Mouse (Mus musculus) thymus, adult 2 months (tissue): ENCODE results near the gene Adgrf3. TPM values are rescaled to one million over a fixed set of nuclear protein-coding genes. Genes with fewer than 3 reads are reported as not detected.

Source experiments
- DNase-seq: peaks from one replicate; pipeline ENCODE4 v3.0.0; 2021
- H3K27ac ChIP-seq: fragments of 200-500 bp; 2 replicates; pipeline ENCODE4 v1.5.1; 2012; ENCODE audit warnings: low read length, control low read depth; ENCODE audit not compliant: control insufficient read depth, insufficient read depth
- H3K27me3 ChIP-seq: fragments of 200-500 bp; 2 replicates; pipeline ENCODE4 v1.6.1; 2012; ENCODE audit warnings: mild to moderate bottlenecking, low read length, moderate library complexity, mixed read lengths; ENCODE audit not compliant: control insufficient read depth, insufficient read depth
- H3K36me3 ChIP-seq: fragments of 200-500 bp; 2 replicates; pipeline ENCODE4 v1.6.1; 2012; ENCODE audit warnings: mild to moderate bottlenecking, low read length, moderate library complexity; ENCODE audit not compliant: control insufficient read depth, insufficient read depth
- H3K4me1 ChIP-seq: fragments of 200-500 bp; replicated peaks from 2 replicates; pipeline ENCODE4 v1.6.1; 2012; ENCODE audit warnings: low read length; ENCODE audit not compliant: control insufficient read depth, insufficient read depth
- H3K4me3 ChIP-seq: fragments of 200-500 bp; 2 replicates; pipeline ENCODE4 v1.5.1; 2012; ENCODE audit warnings: mild to moderate bottlenecking, low read length, control low read depth, moderate library complexity; ENCODE audit not compliant: control insufficient read depth, insufficient read depth
- CTCF ChIP-seq: fragments of 200-500 bp; IDR thresholded peaks from 2 replicates; pipeline ENCODE4 v1.5.1; 2012; ENCODE audit warnings: mild to moderate bottlenecking, control low read depth, low read length, moderate library complexity, borderline replicate concordance; ENCODE audit not compliant: control insufficient read depth, poor library complexity, insufficient read depth; ENCODE audit errors: extremely low read depth
- POLR2A ChIP-seq: fragments of 200-500 bp; IDR thresholded peaks from 2 replicates; pipeline ENCODE4 v1.6.1; 2012; ENCODE audit warnings: mild to moderate bottlenecking, low read length, control low read depth, moderate library complexity; ENCODE audit not compliant: control insufficient read depth, poor library complexity, insufficient read depth; ENCODE audit errors: extremely low read depth
- WGBS: fragments of 180-500 bp; shearing (Covaris S2); methylation state at CpG from one replicate; pipeline ENCODE4 v1.1.7; 2018; 5-methylcytosine and 5-hydroxymethylcytosine counted together
- polyA plus RNA-seq: library from polyadenylated mRNA; depleted of rRNA; stranded (reverse); fragments of >200 nt; gene quantifications from 2 replicates; pipeline ENCODE4 v1.2.3, GENCODE M21; 2012; rRNA removed

Gene Adgrf3
- 0.30 and 0.31 TPM in 2 replicates for polyA plus RNA-seq

DNA sequence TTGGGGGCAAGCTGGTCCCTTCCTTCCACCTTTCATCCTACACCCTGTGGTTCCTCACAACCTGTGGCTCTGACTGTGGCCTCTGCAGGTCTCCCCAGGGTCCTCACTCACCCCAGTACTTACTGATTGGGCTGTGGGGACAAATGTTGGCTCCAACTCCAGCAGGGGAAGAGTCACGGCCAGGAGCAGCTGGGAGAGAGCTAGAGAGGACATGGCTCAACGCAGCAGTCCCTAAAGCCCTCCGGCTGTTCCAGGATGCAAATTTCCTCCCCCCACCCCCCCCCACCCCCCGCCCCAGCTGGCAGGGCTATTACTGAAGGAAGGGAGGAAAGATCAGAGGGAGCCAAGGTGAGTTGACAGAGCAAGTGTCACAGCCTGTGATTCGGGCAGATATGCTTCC is at the start of gene Adgrf3:
TSS of gene Adgrf3 (minus strand) at position 230 of the 400 bp plus-strand sequence.
- H3K27ac ChIP-seq, result no peak within 1 kb of the TSS
- no peaks in the 10 kb centered on the region for H3K36me3 ChIP-seq
- WGBS, result 81% methylated on average over 5 of the region's 5 CpGs
- TF ChIP-seq POLR2A (no peak), CTCF (no peak)
- no peaks in the 10 kb centered on the region for H3K27me3 ChIP-seq
- H3K4me3 ChIP-seq, result no peak within 1 kb of the TSS
- no peaks in the 10 kb centered on the region for H3K4me1 ChIP-seq
- DNase-seq, result no peak

DNA sequence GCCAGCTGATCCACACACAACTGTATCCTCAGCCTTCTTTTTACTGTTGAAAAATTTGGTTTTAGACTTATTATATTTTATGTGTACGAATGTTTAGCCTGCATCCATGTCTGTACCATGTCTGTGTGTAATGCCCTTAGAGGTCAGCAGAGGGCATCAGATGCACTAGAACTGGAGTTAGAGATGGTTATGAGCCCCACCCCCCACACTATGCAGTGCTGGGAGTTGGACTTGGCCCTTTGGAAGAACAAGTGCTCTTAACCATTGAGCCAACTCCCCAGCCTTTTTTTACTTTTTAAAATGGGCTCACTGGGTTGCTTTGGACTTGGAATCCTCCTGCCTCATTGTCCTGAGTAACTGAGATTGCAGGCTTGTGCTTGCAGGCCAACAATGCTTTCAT is 42.1 kb upstream of the Adgrf3 start:
- Histone ChIP-seq H3K27ac (no peak overlapping the region), H3K36me3 (no peaks in the 10 kb centered on the region), H3K27me3 (no peaks in the 10 kb centered on the region), H3K4me3 (no peak overlapping the region), H3K4me1 (no peaks in the 10 kb centered on the region)
- 93% methylated on average over 1 of the region's 1 CpGs for WGBS
- TF ChIP-seq CTCF, result no peak
- no peak for TF ChIP-seq POLR2A
- DNase-seq, result peak; percentile 43

- no peak overlapping the region for H3K4me3 ChIP-seq
- H3K27me3 ChIP-seq, result no peaks in the 10 kb centered on the region
- no peaks in the 10 kb centered on the region for H3K4me1 ChIP-seq
- no peaks in the 10 kb centered on the region for H3K36me3 ChIP-seq
- WGBS, result 96% methylated on average over 9 of the region's 9 CpGs
- TF ChIP-seq CTCF (no peak), POLR2A (no peak)
- H3K27ac ChIP-seq, result no peak overlapping the region
- DNase-seq, result no peak
Measured at GRCm38 (mm10) chr5:30245861-30246416, 40.4 kb upstream of the Adgrf3 start.

- TF ChIP-seq CTCF (no peak), POLR2A (no peak)
- DNase-seq, result peak; percentile 41
- no peak overlapping the region for H3K27ac ChIP-seq
- WGBS, result 80% methylated on average over 9 of the region's 9 CpGs
- no peaks in the 10 kb centered on the region for H3K36me3 ChIP-seq
- no peaks in the 10 kb centered on the region for H3K4me1 ChIP-seq
- no peak overlapping the region for H3K4me3 ChIP-seq
- no peaks in the 10 kb centered on the region for H3K27me3 ChIP-seq
Measured at GRCm38 (mm10) chr5:30243741-30244140, 38.2 kb upstream of the Adgrf3 start.

GRCm38 (mm10) chr5:30242410-30242809 is 36.9 kb upstream of the Adgrf3 start:
- Histone ChIP-seq H3K27ac (no peak overlapping the region), H3K4me1 (no peaks in the 10 kb centered on the region), H3K27me3 (no peaks in the 10 kb centered on the region), H3K4me3 (no peak overlapping the region), H3K36me3 (no peaks in the 10 kb centered on the region)
- TF ChIP-seq CTCF (no peak), POLR2A (no peak)
- DNase-seq, result no peak
- WGBS, result 93% methylated on average over 1 of the region's 1 CpGs

DNA sequence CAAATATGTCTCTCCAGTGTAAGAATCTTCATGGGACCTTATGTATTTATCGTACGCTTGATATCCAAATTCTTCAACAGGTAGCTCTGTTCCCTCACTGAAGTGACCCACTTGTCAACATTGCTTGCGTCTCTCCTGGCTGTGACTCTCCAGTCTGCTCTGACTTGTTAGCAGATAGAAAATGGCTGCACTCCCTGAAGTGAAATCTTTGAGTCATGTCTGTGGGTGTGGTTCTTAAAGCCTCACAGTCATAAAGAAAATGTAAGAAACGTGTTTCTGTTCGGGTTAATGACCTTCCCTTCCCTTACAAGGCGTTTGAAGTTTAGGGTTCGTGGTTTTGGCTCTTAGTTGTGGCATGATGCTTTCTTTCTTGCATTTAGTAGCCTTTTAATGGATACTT is 35.0 kb upstream of the Adgrf3 start:
- no peak for TF ChIP-seq POLR2A
- TF ChIP-seq CTCF, result no peak
- Histone ChIP-seq H3K4me1 (no peaks in the 10 kb centered on the region), H3K4me3 (no peak overlapping the region), H3K27ac (no peak overlapping the region), H3K36me3 (no peaks in the 10 kb centered on the region), H3K27me3 (no peaks in the 10 kb centered on the region)
- WGBS, result 56% methylated on average over 7 of the region's 7 CpGs
- no peak for DNase-seq

DNA sequence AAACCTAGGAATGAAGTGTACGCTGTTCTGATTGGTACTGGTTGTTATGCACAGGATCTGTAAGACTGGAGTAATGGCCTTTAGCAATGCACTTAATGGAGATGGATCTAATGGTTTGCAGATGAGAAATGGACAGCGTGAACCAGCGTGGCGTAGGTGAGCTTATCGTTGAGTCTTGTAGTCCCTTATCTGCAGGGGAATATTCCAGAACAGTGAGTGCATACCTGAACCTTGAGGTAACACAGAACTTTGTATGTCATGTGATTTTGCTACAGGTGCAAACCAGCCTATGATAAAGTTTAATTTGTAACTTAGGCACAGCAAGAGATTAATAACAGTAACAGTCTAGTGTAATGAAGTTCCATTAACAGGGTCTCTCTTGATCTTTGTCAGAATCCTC is 33.0 kb upstream of the Adgrf3 start:
- Histone ChIP-seq H3K27ac (no peak overlapping the region), H3K27me3 (no peaks in the 10 kb centered on the region), H3K4me1 (no peaks in the 10 kb centered on the region), H3K4me3 (no peak overlapping the region), H3K36me3 (no peaks in the 10 kb centered on the region)
- WGBS, result 97% methylated on average over 5 of the region's 5 CpGs
- TF ChIP-seq CTCF (no peak), POLR2A (no peak)
- no peak for DNase-seq
